Mouse (Mus musculus): Measurements from ENCODE around the gene Nadsyn1.

- TF ChIP-seq EP300 (IDR thresholded peaks at IDR 0.05; ENCODE audit: low read depth) (no peak), CTCF (IDR thresholded peaks at IDR 0.05; ENCODE audit: low read depth) (no peak)
These were observed 11.0 kb upstream of the Nadsyn1 start for GRCm38 (mm10) chr7:143833581-143834190.

Data from heart, postnatal 0 days (tissue).